Mouse (Mus musculus) hindbrain, embryonic 16.5 days (tissue): ENCODE data around the gene Marco. TPM values are rescaled to one million over a fixed set of nuclear protein-coding genes. Genes with fewer than 3 reads are reported as not detected.
A peak's percentile ranks its signal among the peaks of the same experiment; 100 is the strongest.

Experiments
- ATAC-seq: fragments of 200-750 bp; cut with Nextera tagmentation; 2 replicates; pipeline ENCODE4 v1.8.0; 2017; ENCODE audit warnings: moderate TSS enrichment, moderate library complexity
- H3K27ac ChIP-seq: fragments of 300-500 bp; sonication (generic); 2 replicates; pipeline ENCODE4 v1.5.1; 2014; ENCODE audit warnings: low read depth, mild to moderate bottlenecking, control low read depth, low read length, moderate library complexity
- H3K27me3 ChIP-seq: fragments of 300-500 bp; sonication (generic); replicated peaks from 2 replicates; pipeline ENCODE4 v1.6.1; 2014; ENCODE audit warnings: low read length; ENCODE audit not compliant: control insufficient read depth, insufficient read depth
- H3K36me3 ChIP-seq: fragments of 300-500 bp; sonication (generic); 2 replicates; pipeline ENCODE4 v1.6.1; 2014; ENCODE audit warnings: mild to moderate bottlenecking, low read length, moderate library complexity, mixed read lengths; ENCODE audit not compliant: control insufficient read depth, insufficient read depth
- H3K4me1 ChIP-seq: fragments of 300-500 bp; sonication (generic); 2 replicates; pipeline ENCODE4 v1.6.1; 2014; ENCODE audit warnings: low read depth, low read length; ENCODE audit not compliant: control insufficient read depth, insufficient read depth
- H3K4me2 ChIP-seq: fragments of 300-500 bp; sonication (generic); 2 replicates; pipeline ENCODE4 v1.6.1; 2014; ENCODE audit warnings: mild to moderate bottlenecking, low read length, control low read depth, moderate library complexity
- H3K4me3 ChIP-seq: fragments of 300-500 bp; sonication (generic); 2 replicates; pipeline ENCODE4 v1.5.1; 2014; ENCODE audit warnings: mild to moderate bottlenecking, low read length, control low read depth, moderate library complexity
- H3K9ac ChIP-seq: fragments of 300-500 bp; sonication (generic); 2 replicates; pipeline ENCODE4 v1.6.1; 2014; ENCODE audit warnings: low read depth, mild to moderate bottlenecking, control low read depth, low read length, moderate library complexity
- H3K9me3 ChIP-seq: fragments of 300-500 bp; sonication (generic); 2 replicates; pipeline ENCODE4 v1.6.1; 2014; ENCODE audit warnings: mild to moderate bottlenecking, low read length, moderate library complexity; ENCODE audit not compliant: control insufficient read depth
- WGBS: fragments of 180-500 bp; shearing (Covaris S2); extraction: QIAGEN DNeasy Blood & Tissue Kit; methylation state at CpG from one replicate; pipeline ENCODE4 v1.1.7; 2014; 5-methylcytosine and 5-hydroxymethylcytosine counted together
- polyA plus RNA-seq: library from polyadenylated mRNA; unstranded; fragments of >200 nt; fragmentation: Nextera tagmentation; extraction: Ambion mirVana; gene quantifications from 2 replicates; pipeline ENCODE4 v1.2.1, GENCODE M21; 2015

The Marco gene
- polyA plus RNA-seq, 1 experiment from 2014 or later = 0.10 TPM

- H3K9ac ChIP-seq = no peak overlapping the region
- 88% methylated on average over 4 of the region's 4 CpGs for WGBS
- H3K27ac ChIP-seq = no peak overlapping the region
- no peak overlapping the region for H3K4me2 ChIP-seq
- H3K4me1 ChIP-seq = no peaks in the 10 kb centered on the region
- no peak overlapping the region for H3K4me3 ChIP-seq
- no peak for ATAC-seq
- H3K9me3 ChIP-seq = no peaks in the 10 kb centered on the region
- H3K36me3 ChIP-seq = no peaks in the 10 kb centered on the region
- no peaks in the 10 kb centered on the region for H3K27me3 ChIP-seq
Observed at GRCm38 (mm10) chr1:120508976-120509375, 4.2 kb upstream of the Marco start.

- no peak overlapping the region for H3K4me3 ChIP-seq
- no peak for ATAC-seq
- H3K4me2 ChIP-seq = no peak overlapping the region
- H3K36me3 ChIP-seq = no peaks in the 10 kb centered on the region
- H3K9ac ChIP-seq = no peak overlapping the region
- no peak overlapping the region for H3K27ac ChIP-seq
- no peaks in the 10 kb centered on the region for H3K4me1 ChIP-seq
- no peaks in the 10 kb centered on the region for H3K27me3 ChIP-seq
- no peaks in the 10 kb centered on the region for H3K9me3 ChIP-seq
- WGBS = 61% methylated on average over 6 of the region's 6 CpGs
Observed at GRCm38 (mm10) chr1:120504046-120504710, 646 bp downstream of the Marco start.

GRCm38 (mm10) chr1:120501496-120501895, 3.3 kb downstream of the Marco start:
- no peak overlapping the region for H3K4me3 ChIP-seq
- no peaks in the 10 kb centered on the region for H3K9me3 ChIP-seq
- H3K9ac ChIP-seq = no peak overlapping the region
- no peak overlapping the region for H3K27ac ChIP-seq
- H3K36me3 ChIP-seq = no peaks in the 10 kb centered on the region
- no peaks in the 10 kb centered on the region for H3K27me3 ChIP-seq
- WGBS = 82% methylated on average over 4 of the region's 4 CpGs
- no peak for ATAC-seq
- H3K4me1 ChIP-seq = no peaks in the 10 kb centered on the region
- H3K4me2 ChIP-seq = no peak overlapping the region

DNA sequence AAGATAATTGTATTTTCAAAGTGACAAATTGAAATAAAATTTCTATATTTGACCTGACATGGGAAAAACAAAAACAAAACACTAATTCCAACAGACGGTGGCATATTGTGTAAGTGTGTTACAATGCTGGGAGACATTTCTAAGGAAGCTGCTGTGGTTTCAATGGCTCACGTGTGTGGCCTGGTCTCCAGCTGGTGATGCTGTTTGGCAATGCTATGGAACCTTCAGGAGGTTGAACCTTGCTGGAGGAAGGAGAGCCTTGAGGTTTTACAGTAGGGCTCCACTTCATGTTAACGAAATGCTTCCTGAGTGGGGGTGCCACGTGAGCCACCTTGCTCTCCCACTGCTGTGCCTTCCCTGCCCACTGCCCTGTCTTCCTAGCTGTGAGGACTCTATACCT, 6.8 kb downstream of the Marco start:
- no peak for ATAC-seq
- Histone ChIP-seq H3K36me3 (no peaks in the 10 kb centered on the region), H3K4me3 (no peak overlapping the region), H3K4me1 (no peaks in the 10 kb centered on the region), H3K9me3 (no peaks in the 10 kb centered on the region), H3K4me2 (no peak overlapping the region), H3K9ac (no peak overlapping the region), H3K27me3 (no peaks in the 10 kb centered on the region), H3K27ac (no peak overlapping the region)
- 76% methylated on average over 4 of the region's 4 CpGs for WGBS

DNA sequence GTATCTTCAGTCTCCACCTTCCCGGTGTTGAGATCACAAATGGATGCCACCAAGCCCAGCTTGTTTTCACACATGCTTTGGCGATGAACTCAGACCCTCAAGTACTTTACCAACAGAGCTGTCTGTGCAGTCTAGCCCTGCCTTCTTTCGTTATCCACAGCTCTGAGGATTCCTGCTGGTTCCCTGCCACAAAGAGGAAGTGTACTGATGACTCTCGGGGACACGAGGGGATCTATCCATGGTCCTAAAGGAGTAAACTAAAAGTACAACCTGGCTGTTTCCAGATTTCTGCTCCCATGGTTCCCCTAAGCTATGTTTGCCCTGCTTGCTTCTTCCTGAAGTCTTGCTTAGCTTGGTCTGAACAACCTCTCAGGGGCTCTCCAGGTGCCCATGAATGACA, 23.9 kb downstream of the Marco start:
- no peaks in the 10 kb centered on the region for H3K4me1 ChIP-seq
- no peak for ATAC-seq
- 43% methylated on average over 5 of the region's 5 CpGs for WGBS
- no peak overlapping the region for H3K27ac ChIP-seq
- no peak overlapping the region for H3K4me3 ChIP-seq
- H3K9ac ChIP-seq = no peak overlapping the region
- H3K36me3 ChIP-seq = no peaks in the 10 kb centered on the region
- H3K4me2 ChIP-seq = no peak overlapping the region
- H3K27me3 ChIP-seq = no peaks in the 10 kb centered on the region
- no peaks in the 10 kb centered on the region for H3K9me3 ChIP-seq

DNA sequence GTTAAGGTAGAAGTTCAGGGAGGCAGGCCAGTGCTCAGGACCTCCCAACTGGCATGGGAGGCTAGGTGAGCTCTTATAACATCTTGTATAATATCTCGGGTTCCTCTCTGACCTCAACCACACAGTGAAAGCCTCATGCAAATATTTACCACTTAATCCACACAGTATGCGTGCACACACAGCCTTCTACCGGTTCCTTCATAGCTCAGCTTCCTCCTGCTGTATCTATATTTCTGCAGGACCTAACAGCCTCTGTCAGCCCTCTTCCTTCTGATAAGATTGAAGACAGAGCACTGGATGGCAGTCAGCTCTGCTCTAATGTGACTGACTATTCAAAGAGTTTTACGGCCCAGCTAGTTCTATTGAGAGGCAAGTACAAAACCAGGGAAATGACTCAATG, 30.0 kb downstream of the Marco start:
- H3K27me3 ChIP-seq = no peaks in the 10 kb centered on the region
- no peak overlapping the region for H3K4me2 ChIP-seq
- no peak for ATAC-seq
- no peak overlapping the region for H3K27ac ChIP-seq
- no peak overlapping the region for H3K9ac ChIP-seq
- no peaks in the 10 kb centered on the region for H3K36me3 ChIP-seq
- no peaks in the 10 kb centered on the region for H3K4me1 ChIP-seq
- no peaks in the 10 kb centered on the region for H3K9me3 ChIP-seq
- WGBS = 83% methylated on average over 4 of the region's 4 CpGs
- no peak overlapping the region for H3K4me3 ChIP-seq

- Histone ChIP-seq H3K9ac (no peak overlapping the region), H3K27ac (no peak overlapping the region), H3K9me3 (no peaks in the 10 kb centered on the region), H3K36me3 (no peaks in the 10 kb centered on the region), H3K4me1 (no peaks in the 10 kb centered on the region), H3K27me3 (no peaks in the 10 kb centered on the region), H3K4me2 (no peak overlapping the region), H3K4me3 (no peak overlapping the region)
- WGBS = 11% methylated on average over 15 of the region's 15 CpGs
- peak; percentile 69; the same call in 1 of the 2 replicates for ATAC-seq
Observed at GRCm38 (mm10) chr1:120468891-120469290, 35.9 kb downstream of the Marco start.

GRCm38 (mm10) chr1:120467323-120467722, 37.5 kb downstream of the Marco start:
- no peaks in the 10 kb centered on the region for H3K9me3 ChIP-seq
- H3K9ac ChIP-seq = no peak overlapping the region
- whole genome bisulfite sequencing = 90% methylated on average over 2 of the region's 2 CpGs
- no peak overlapping the region for H3K4me2 ChIP-seq
- H3K4me1 ChIP-seq = no peaks in the 10 kb centered on the region
- no peak for ATAC-seq
- no peaks in the 10 kb centered on the region for H3K27me3 ChIP-seq
- H3K36me3 ChIP-seq = no peaks in the 10 kb centered on the region
- H3K4me3 ChIP-seq = no peak overlapping the region
- no peak overlapping the region for H3K27ac ChIP-seq

GRCm38 (mm10) chr1:120466751-120467150, 38.1 kb downstream of the Marco start:
- H3K9ac ChIP-seq = no peak overlapping the region
- H3K4me2 ChIP-seq = no peak overlapping the region
- no peak for ATAC-seq
- no peaks in the 10 kb centered on the region for H3K36me3 ChIP-seq
- no peaks in the 10 kb centered on the region for H3K4me1 ChIP-seq
- 8% methylated on average over 7 of the region's 7 CpGs for WGBS
- no peak overlapping the region for H3K4me3 ChIP-seq
- no peak overlapping the region for H3K27ac ChIP-seq
- no peaks in the 10 kb centered on the region for H3K27me3 ChIP-seq
- no peaks in the 10 kb centered on the region for H3K9me3 ChIP-seq

DNA sequence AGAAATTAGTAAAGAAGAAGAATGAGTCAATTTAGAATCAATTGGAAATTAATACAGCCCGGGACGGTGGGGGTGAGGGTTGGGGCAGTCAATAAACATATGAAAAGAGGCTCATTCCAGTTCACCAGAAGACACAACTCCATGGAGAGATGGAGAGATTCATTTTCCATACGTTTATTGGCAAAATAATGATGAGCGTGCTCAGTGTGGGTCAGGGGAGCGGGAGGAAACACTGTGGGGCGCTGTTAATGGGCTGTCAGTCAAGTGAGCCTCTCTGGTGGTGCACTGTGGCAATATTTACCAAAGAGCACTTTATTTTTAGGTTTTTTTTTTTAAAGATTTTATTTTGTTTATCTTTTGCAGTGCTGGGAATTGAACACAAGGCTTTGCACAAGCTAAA, 45.8 kb downstream of the Marco start:
- H3K9ac ChIP-seq = no peak overlapping the region
- H3K4me3 ChIP-seq = no peak overlapping the region
- no peak overlapping the region for H3K4me2 ChIP-seq
- ATAC-seq = no peak
- WGBS = 25% methylated on average over 6 of the region's 6 CpGs
- no peaks in the 10 kb centered on the region for H3K9me3 ChIP-seq
- H3K4me1 ChIP-seq = no peaks in the 10 kb centered on the region
- H3K27ac ChIP-seq = no peak overlapping the region
- H3K36me3 ChIP-seq = no peaks in the 10 kb centered on the region
- no peaks in the 10 kb centered on the region for H3K27me3 ChIP-seq
